Mouse (Mus musculus) thymus, adult 2 months (tissue): Measurements from ENCODE around the gene Stk32c. TPM values are rescaled to one million over a fixed set of nuclear protein-coding genes. Genes with fewer than 3 reads are reported as not detected.

Source experiments
- DNase-seq: peaks from one replicate; pipeline ENCODE4 v3.0.0; 2021
- H3K27ac ChIP-seq: fragments of 200-500 bp; 2 replicates; pipeline ENCODE4 v1.5.1; 2012; ENCODE audit warnings: low read length, control low read depth; ENCODE audit not compliant: control insufficient read depth, insufficient read depth
- H3K27me3 ChIP-seq: fragments of 200-500 bp; 2 replicates; pipeline ENCODE4 v1.6.1; 2012; ENCODE audit warnings: mild to moderate bottlenecking, low read length, moderate library complexity, mixed read lengths; ENCODE audit not compliant: control insufficient read depth, insufficient read depth
- H3K36me3 ChIP-seq: fragments of 200-500 bp; 2 replicates; pipeline ENCODE4 v1.6.1; 2012; ENCODE audit warnings: mild to moderate bottlenecking, low read length, moderate library complexity; ENCODE audit not compliant: control insufficient read depth, insufficient read depth
- H3K4me1 ChIP-seq: fragments of 200-500 bp; replicated peaks from 2 replicates; pipeline ENCODE4 v1.6.1; 2012; ENCODE audit warnings: low read length; ENCODE audit not compliant: control insufficient read depth, insufficient read depth
- H3K4me3 ChIP-seq: fragments of 200-500 bp; 2 replicates; pipeline ENCODE4 v1.5.1; 2012; ENCODE audit warnings: mild to moderate bottlenecking, low read length, control low read depth, moderate library complexity; ENCODE audit not compliant: control insufficient read depth, insufficient read depth
- CTCF ChIP-seq: fragments of 200-500 bp; IDR thresholded peaks from 2 replicates; pipeline ENCODE4 v1.5.1; 2012; ENCODE audit warnings: mild to moderate bottlenecking, control low read depth, low read length, moderate library complexity, borderline replicate concordance; ENCODE audit not compliant: control insufficient read depth, poor library complexity, insufficient read depth; ENCODE audit errors: extremely low read depth
- POLR2A ChIP-seq: fragments of 200-500 bp; IDR thresholded peaks from 2 replicates; pipeline ENCODE4 v1.6.1; 2012; ENCODE audit warnings: mild to moderate bottlenecking, low read length, control low read depth, moderate library complexity; ENCODE audit not compliant: control insufficient read depth, poor library complexity, insufficient read depth; ENCODE audit errors: extremely low read depth
- WGBS: fragments of 180-500 bp; shearing (Covaris S2); methylation state at CpG from one replicate; pipeline ENCODE4 v1.1.7; 2018; 5-methylcytosine and 5-hydroxymethylcytosine counted together
- polyA plus RNA-seq: library from polyadenylated mRNA; depleted of rRNA; stranded (reverse); fragments of >200 nt; gene quantifications from 2 replicates; pipeline ENCODE4 v1.2.3, GENCODE M21; 2012

The Stk32c gene
- polyA plus RNA-seq, 1 experiment = 1.3 TPM

DNA sequence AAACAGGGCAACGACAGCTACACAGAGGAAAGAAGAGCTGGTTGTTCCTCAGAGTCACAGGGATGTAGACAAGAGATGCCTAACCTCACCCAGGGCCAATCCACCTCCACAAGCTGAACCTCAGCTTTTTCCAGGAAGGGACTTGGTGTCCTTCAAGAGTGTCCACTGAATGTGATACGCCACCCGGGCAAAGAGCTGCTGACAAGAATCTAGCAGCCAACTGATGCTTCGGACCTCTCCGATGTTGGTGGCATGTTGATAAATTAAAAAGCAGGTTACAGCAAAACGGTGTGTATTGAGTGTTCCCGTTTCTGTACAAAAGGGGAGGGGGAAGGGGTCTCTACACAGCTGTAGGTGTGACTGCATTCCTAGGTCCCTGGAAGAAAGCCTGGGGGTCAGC is 28.3 kb downstream of the Stk32c start:
- TF ChIP-seq POLR2A = no peak
- TF ChIP-seq CTCF = no peak
- Histone ChIP-seq H3K27me3 (peaks cover 4% of the 10 kb centered on the region; the same call in 1 of the 2 replicates), H3K27ac (no peak overlapping the region), H3K36me3 (no peaks in the 10 kb centered on the region), H3K4me3 (no peak overlapping the region), H3K4me1 (peaks cover 6% of the 10 kb centered on the region)
- WGBS = 90% methylated on average over 7 of the region's 7 CpGs
- no peak for DNase-seq

DNA sequence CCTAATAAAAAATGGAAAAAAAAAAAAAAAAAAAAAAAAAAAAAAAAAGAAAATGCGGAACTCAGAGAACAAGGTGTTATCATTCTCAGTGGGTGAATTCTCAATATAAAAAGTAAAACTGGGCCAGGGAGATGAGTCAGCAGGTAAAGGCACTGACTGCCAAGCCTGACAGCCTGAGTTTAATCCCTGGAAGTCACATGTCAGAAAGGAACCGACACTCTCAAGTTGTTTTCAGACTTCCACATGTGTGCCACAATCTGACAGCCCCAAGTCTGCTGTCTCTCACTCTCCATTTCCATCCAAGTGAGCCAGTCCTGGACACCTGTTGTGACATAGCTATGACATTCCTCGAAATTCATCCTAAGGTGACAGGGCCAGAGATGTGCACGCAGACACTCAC is 28.7 kb downstream of the Stk32c start:
- no peak for TF ChIP-seq CTCF
- no peak for TF ChIP-seq POLR2A
- Histone ChIP-seq H3K27ac (no peak overlapping the region), H3K36me3 (no peaks in the 10 kb centered on the region), H3K27me3 (peaks cover 4% of the 10 kb centered on the region; the same call in 1 of the 2 replicates), H3K4me3 (no peak overlapping the region), H3K4me1 (peaks cover 6% of the 10 kb centered on the region)
- DNase-seq = no peak
- 79% methylated on average over 4 of the region's 4 CpGs for WGBS

DNA sequence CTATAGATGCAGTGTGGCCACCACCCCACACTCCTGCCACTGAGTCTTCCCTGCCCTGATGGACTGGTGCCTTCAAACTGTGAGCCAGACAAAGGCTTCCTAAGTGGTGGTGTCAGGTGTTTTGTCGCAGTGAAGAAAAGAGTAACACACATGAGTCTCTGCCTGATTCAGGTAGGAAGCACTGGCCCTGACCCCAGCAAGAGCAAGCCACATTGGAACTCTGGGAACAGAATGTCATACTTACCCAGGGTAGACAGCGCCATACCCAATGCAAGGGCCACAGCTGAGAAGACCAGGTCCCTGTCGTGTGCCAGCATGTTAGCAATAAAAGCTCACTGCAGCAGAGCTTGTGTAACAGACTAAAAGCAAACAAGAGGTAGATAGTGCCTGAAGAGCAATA is 33.0 kb downstream of the Stk32c start:
- 96% methylated on average over 3 of the region's 3 CpGs for WGBS
- TF ChIP-seq CTCF (no peak), POLR2A (no peak)
- H3K4me1 ChIP-seq = no peaks in the 10 kb centered on the region

DNA sequence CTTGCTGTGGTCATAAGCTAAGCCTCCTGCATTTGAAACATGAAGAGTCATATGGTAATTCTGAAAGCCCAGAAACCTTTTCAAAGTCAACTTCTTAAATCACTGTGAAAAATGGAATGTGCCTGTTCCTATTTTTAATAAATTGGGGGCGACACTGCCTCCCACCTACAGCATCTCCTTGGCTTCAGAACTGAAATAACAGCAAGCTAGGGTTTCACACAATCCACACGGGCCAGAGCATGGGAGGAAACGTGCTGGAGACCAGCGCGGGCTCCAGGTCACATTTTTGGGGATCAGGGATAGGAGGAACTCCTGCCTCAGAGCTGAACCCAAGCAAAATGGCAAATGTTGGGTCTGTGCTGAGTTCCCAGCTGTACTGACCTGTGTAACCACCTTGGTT is 33.8 kb downstream of the Stk32c start:
- Histone ChIP-seq H3K27me3 (no peaks in the 10 kb centered on the region; the same call in 1 of the 2 replicates), H3K4me3 (no peak overlapping the region), H3K36me3 (no peaks in the 10 kb centered on the region), H3K27ac (no peak overlapping the region), H3K4me1 (no peaks in the 10 kb centered on the region)
- no peak for TF ChIP-seq CTCF
- TF ChIP-seq POLR2A = no peak
- 87% methylated on average over 5 of the region's 5 CpGs for WGBS
- no peak for DNase-seq

More for the DNA sequence above, 33.0 kb downstream of the Stk32c start:
- no peak overlapping the region for H3K27ac ChIP-seq
- H3K27me3 ChIP-seq = no peaks in the 10 kb centered on the region; the same call in 1 of the 2 replicates
- no peaks in the 10 kb centered on the region for H3K36me3 ChIP-seq
- DNase-seq = no peak
- no peak overlapping the region for H3K4me3 ChIP-seq

DNA sequence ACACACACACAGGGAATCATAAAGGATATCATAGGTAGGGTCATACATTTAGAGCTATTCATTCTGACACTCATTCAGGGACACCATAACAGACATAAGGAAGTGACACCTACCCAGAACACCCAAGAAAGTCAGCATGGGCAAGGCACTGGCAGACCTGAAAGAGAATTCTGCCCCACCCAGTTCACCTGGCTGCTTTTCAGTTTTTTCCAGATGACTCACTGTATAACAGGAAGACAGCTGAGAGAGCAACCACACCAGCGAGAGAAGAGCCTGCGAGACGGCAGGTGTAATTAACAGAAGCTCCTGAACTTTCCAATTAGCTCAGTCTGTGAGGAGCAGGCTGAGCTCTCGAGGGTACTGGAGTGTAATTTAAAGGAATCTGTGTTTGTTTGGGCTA is 44.0 kb downstream of the Stk32c start:
- Histone ChIP-seq H3K36me3 (no peaks in the 10 kb centered on the region), H3K27ac (no peak overlapping the region), H3K4me3 (no peak overlapping the region), H3K4me1 (no peaks in the 10 kb centered on the region), H3K27me3 (no peaks in the 10 kb centered on the region)
- DNase-seq = no peak
- TF ChIP-seq POLR2A (no peak), CTCF (no peak)
- 38% methylated on average over 4 of the region's 4 CpGs for WGBS

DNA sequence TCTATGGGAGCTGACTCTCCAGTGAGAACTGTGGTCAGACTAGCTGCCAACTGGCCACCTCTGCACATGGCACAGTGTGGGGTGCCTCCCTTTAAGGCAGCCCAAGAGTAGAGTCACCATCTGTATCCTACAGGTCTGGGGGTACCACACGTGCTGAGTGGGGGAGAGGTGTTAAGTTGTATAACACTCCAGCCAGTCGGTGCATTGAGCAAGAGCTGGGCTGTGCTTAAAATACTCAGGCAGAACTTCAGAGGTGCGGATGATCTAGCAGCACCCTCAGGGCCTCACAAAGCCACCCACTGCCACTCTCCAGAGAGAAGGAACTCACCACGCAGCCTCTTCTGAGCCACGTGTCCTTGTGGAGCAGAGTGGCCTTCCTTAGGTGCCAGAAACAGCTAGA is 48.7 kb downstream of the Stk32c start:
- 65% methylated on average over 5 of the region's 5 CpGs for WGBS
- no peak overlapping the region for H3K4me3 ChIP-seq
- H3K36me3 ChIP-seq = no peaks in the 10 kb centered on the region
- no peak overlapping the region for H3K27ac ChIP-seq
- TF ChIP-seq CTCF (no peak), POLR2A (no peak)
- H3K4me1 ChIP-seq = no peaks in the 10 kb centered on the region
- H3K27me3 ChIP-seq = no peaks in the 10 kb centered on the region
- no peak for DNase-seq

DNA sequence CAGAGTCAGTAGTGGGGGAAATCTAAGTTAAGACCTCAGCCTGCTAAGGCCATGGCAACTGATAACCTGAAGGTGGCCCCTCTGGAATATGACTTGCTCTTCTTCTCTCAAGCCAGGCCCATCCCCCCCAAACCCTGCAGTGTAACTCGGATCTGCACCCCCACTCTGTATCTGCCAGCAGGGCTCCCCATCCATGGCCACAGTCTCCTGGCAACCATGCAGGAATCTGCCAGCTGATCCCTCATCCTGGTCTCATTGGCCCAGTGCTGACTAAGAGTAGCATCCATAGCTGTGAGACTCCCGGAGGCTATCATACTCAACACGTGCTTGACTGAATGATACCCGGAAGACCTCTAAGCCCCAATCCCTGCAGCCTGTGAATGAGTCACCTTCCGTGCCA is 54.2 kb downstream of the Stk32c start:
- 85% methylated on average over 5 of the region's 5 CpGs for whole genome bisulfite sequencing
- TF ChIP-seq CTCF (no peak), POLR2A (no peak)
- Histone ChIP-seq H3K4me3 (no peak overlapping the region), H3K27ac (no peak overlapping the region), H3K4me1 (no peaks in the 10 kb centered on the region), H3K36me3 (no peaks in the 10 kb centered on the region), H3K27me3 (no peaks in the 10 kb centered on the region)
- DNase-seq = no peak
